Mouse (Mus musculus) heart, adult 2 months (tissue): Measurements from ENCODE around the gene Tspan4.

ENCODE experiments used
- CTCF ChIP-seq: fragments of 200-600 bp; IDR thresholded peaks from 2 replicates; pipeline ENCODE4 v1.8.1; 2022; ENCODE audit warnings: antibody characterized with exemption, mild to moderate bottlenecking, moderate library complexity
- EP300 ChIP-seq: fragments of 200-500 bp; IDR thresholded peaks from 2 replicates; pipeline ENCODE4 v1.6.1; 2011; ENCODE audit warnings: low read depth, low read length, control low read depth; ENCODE audit not compliant: insufficient read depth
- POLR2A ChIP-seq: fragments of 200-500 bp; IDR thresholded peaks from 2 replicates; pipeline ENCODE4 v1.6.1; 2011; ENCODE audit warnings: mild to moderate bottlenecking, low read depth, low read length, control low read depth; ENCODE audit not compliant: insufficient read depth

- no peak for TF ChIP-seq POLR2A
- no peak for TF ChIP-seq CTCF
- no peak for TF ChIP-seq EP300
Measured at GRCm38 (mm10) chr7:141495940-141496339, 20.9 kb downstream of the Tspan4 start.
